Mouse (Mus musculus): ENCODE data around the gene Ybx1. TPM values are rescaled to one million over a fixed set of nuclear protein-coding genes. Genes with fewer than 3 reads are reported as not detected.

Ybx1 gene
- polyA plus RNA-seq, 1 experiment from 2014 or later: 527 TPM

Other genes with a start within 250 kb of the Ybx1 start
- 179 and 208 TPM in 2 replicates for gene Slc2a1, start 185.9 kb downstream of the Ybx1 start, polyA plus RNA-seq (2015; fragmentation: Nextera tagmentation; extraction: Ambion mirVana)
- 7.0 and 7.7 TPM in 2 replicates for gene Zfp691, start 120.4 kb downstream of the Ybx1 start, polyA plus RNA-seq (2015; fragmentation: Nextera tagmentation; extraction: Ambion mirVana)
- 1.3 and 3.4 TPM in 2 replicates for gene Ermap, start 104.6 kb downstream of the Ybx1 start, polyA plus RNA-seq (2015; fragmentation: Nextera tagmentation; extraction: Ambion mirVana)
- 190 and 212 TPM in 2 replicates for gene Svbp, start 99.3 kb downstream of the Ybx1 start, polyA plus RNA-seq (2015; fragmentation: Nextera tagmentation; extraction: Ambion mirVana)
- gene Tmem269, start 76.4 kb downstream of the Ybx1 start, polyA plus RNA-seq (2015; fragmentation: Nextera tagmentation; extraction: Ambion mirVana): not detected in 2 replicates
- 35.3 and 35.4 TPM in 2 replicates for gene AU022252, start 61.9 kb downstream of the Ybx1 start, polyA plus RNA-seq (2015; fragmentation: Nextera tagmentation; extraction: Ambion mirVana)
- gene P3h1, start 61.7 kb downstream of the Ybx1 start, polyA plus RNA-seq (2015; fragmentation: Nextera tagmentation; extraction: Ambion mirVana): 83.6 and 86.7 TPM in 2 replicates
- 0.05 and 0.12 TPM in 2 replicates for gene Cldn19, start 39.2 kb downstream of the Ybx1 start, polyA plus RNA-seq (2015; fragmentation: Nextera tagmentation; extraction: Ambion mirVana)
- 72.6 and 74.8 TPM in 2 replicates for gene Ppih, start 25.9 kb upstream of the Ybx1 start, polyA plus RNA-seq (2015; fragmentation: Nextera tagmentation; extraction: Ambion mirVana)
- gene Ccdc30, start 120.9 kb upstream of the Ybx1 start, polyA plus RNA-seq (2015; fragmentation: Nextera tagmentation; extraction: Ambion mirVana): 3.1 and 5.8 TPM in 2 replicates
- 26.6 and 29.2 TPM in 2 replicates for gene Ppcs, start 127.8 kb upstream of the Ybx1 start, polyA plus RNA-seq (2015; fragmentation: Nextera tagmentation; extraction: Ambion mirVana)
- gene Zmynd12, start 128.2 kb upstream of the Ybx1 start, polyA plus RNA-seq (2015; fragmentation: Nextera tagmentation; extraction: Ambion mirVana): 0.10 and 0.27 TPM in 2 replicates
- gene Rimkla, start 198.0 kb upstream of the Ybx1 start, polyA plus RNA-seq (2015; fragmentation: Nextera tagmentation; extraction: Ambion mirVana): 0.42 and 0.56 TPM in 2 replicates
- 22.2 and 26.7 TPM in 2 replicates for gene Foxj3, start 242.4 kb upstream of the Ybx1 start, polyA plus RNA-seq (2015; fragmentation: Nextera tagmentation; extraction: Ambion mirVana)
- gene Frg2f1, start 244.9 kb upstream of the Ybx1 start, polyA plus RNA-seq (2015; fragmentation: Nextera tagmentation; extraction: Ambion mirVana): 4.6 and 5.6 TPM in 2 replicates